Mouse (Mus musculus) liver, postnatal 0 days (tissue): ENCODE measurements at regions not wholly inside any gene's neighbourhood (a gene's known extent, or its start where the extent isn't known, plus 50 kb on each side); places are given as distances from the start of the nearest gene placed in this dataset.

Source experiments
- ATAC-seq: fragments of 200-750 bp; cut with Nextera tagmentation; 2 replicates; pipeline ENCODE4 v1.8.0; 2017; ENCODE audit warnings: mild to moderate bottlenecking, moderate library complexity
- DNase-seq: peaks from one replicate; pipeline ENCODE4 v3.0.0-alpha.2; 2016
- H3K27ac ChIP-seq: fragments of 300-500 bp; sonication (generic); 2 replicates; pipeline ENCODE4 v1.5.1; 2014; ENCODE audit warnings: antibody characterized with exemption, moderate library complexity, mild to moderate bottlenecking, low read depth
- H3K27me3 ChIP-seq: fragments of 300-500 bp; sonication (generic); 2 replicates; pipeline ENCODE4 v1.6.1; 2014; ENCODE audit warnings: low read length, control low read depth, mixed read lengths; ENCODE audit not compliant: insufficient read depth
- H3K36me3 ChIP-seq: fragments of 300-500 bp; sonication (generic); replicated peaks from 2 replicates; pipeline ENCODE4 v1.6.1; 2014; ENCODE audit warnings: mild to moderate bottlenecking, control low read depth, low read length, moderate library complexity, mixed read lengths; ENCODE audit not compliant: insufficient read depth
- H3K4me1 ChIP-seq: fragments of 300-500 bp; sonication (generic); 2 replicates; pipeline ENCODE4 v1.6.1; 2014; ENCODE audit warnings: antibody characterized with exemption, mild to moderate bottlenecking, control low read depth; ENCODE audit not compliant: insufficient read depth
- H3K4me2 ChIP-seq: fragments of 300-500 bp; sonication (generic); 2 replicates; pipeline ENCODE4 v1.6.1; 2014; ENCODE audit warnings: low read depth, mild to moderate bottlenecking, low read length, moderate library complexity, mixed read lengths
- H3K4me3 ChIP-seq: fragments of 300-500 bp; sonication (generic); 2 replicates; pipeline ENCODE4 v1.5.1; 2014; ENCODE audit warnings: low read depth, low read length
- H3K9ac ChIP-seq: fragments of 300-500 bp; sonication (generic); replicated peaks from 2 replicates; pipeline ENCODE4 v1.6.1; 2014; ENCODE audit warnings: mild to moderate bottlenecking, moderate library complexity
- H3K9me3 ChIP-seq: fragments of 300-500 bp; sonication (generic); 2 replicates; pipeline ENCODE4 v1.6.1; 2016; ENCODE audit warnings: mild to moderate bottlenecking, control low read depth, low read length, mixed read lengths
- CTCF ChIP-seq: sonication (generic); IDR thresholded peaks from 2 replicates; pipeline ENCODE4 v1.5.1; 2016; ENCODE audit warnings: antibody characterized with exemption, low read depth
- EP300 ChIP-seq: IDR thresholded peaks from 2 replicates; pipeline ENCODE4 v1.6.1; 2016; ENCODE audit warnings: antibody characterized with exemption, low read depth, mild to moderate bottlenecking
- WGBS: fragments of 180-500 bp; shearing (Covaris S2); extraction: QIAGEN DNeasy Blood & Tissue Kit; methylation state at CpG from one replicate; pipeline ENCODE4 v1.1.7; 2014; ENCODE audit not compliant: insufficient replicate concordance; 5-methylcytosine and 5-hydroxymethylcytosine counted together

DNA sequence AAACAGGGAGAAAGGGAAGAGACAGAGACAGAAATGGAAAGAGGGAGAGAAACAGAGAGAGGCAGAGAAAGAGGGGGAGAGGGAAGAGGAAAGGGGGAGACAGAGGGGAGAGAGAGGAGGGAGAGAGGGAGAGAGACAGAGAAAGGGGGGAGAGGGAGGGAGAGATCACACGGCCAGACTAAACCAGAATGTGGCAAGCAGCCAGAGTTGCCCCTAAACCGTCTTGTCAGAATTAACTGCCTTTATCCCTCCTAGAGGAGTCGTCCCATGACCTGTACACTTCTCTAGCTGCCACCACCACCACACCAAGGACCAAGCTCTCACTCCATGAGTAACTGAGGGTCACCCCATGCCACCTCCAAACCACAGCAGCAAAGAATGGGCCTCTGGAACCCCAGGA lies 123.3 kb downstream of the Mn1 start:
- Histone ChIP-seq H3K4me2 (no peak overlapping the region), H3K9ac (no peak overlapping the region)

GRCm38 (mm10) chr5:111542077-111542476 lies 124.9 kb downstream of the Mn1 start:
- H3K4me3 ChIP-seq = no peak overlapping the region
- no peaks in the 10 kb centered on the region for H3K9me3 ChIP-seq
- whole genome bisulfite sequencing = 73% methylated on average over 3 of the region's 3 CpGs
- H3K4me2 ChIP-seq = no peak overlapping the region
- peak; percentile 63 for ATAC-seq
- H3K27ac ChIP-seq = no peak overlapping the region
- H3K4me1 ChIP-seq = no peaks in the 10 kb centered on the region
- DNase-seq = no peak
- TF ChIP-seq CTCF = no peak
- TF ChIP-seq EP300 = no peak
- H3K36me3 ChIP-seq = no peaks in the 10 kb centered on the region
- H3K27me3 ChIP-seq = no peaks in the 10 kb centered on the region
- H3K9ac ChIP-seq = no peak overlapping the region

More for the DNA sequence above, 123.3 kb downstream of the Mn1 start:
- H3K36me3 ChIP-seq = no peaks in the 10 kb centered on the region
- ATAC-seq (no peak), DNase-seq (no peak)
- 25% methylated on average over 3 of the region's 3 CpGs for WGBS
- no peak for TF ChIP-seq CTCF
- TF ChIP-seq EP300 = no peak
- no peaks in the 10 kb centered on the region for H3K27me3 ChIP-seq
- no peak overlapping the region for H3K4me3 ChIP-seq
- H3K4me1 ChIP-seq = no peaks in the 10 kb centered on the region
- H3K9me3 ChIP-seq = no peaks in the 10 kb centered on the region
- no peak overlapping the region for H3K27ac ChIP-seq

DNA sequence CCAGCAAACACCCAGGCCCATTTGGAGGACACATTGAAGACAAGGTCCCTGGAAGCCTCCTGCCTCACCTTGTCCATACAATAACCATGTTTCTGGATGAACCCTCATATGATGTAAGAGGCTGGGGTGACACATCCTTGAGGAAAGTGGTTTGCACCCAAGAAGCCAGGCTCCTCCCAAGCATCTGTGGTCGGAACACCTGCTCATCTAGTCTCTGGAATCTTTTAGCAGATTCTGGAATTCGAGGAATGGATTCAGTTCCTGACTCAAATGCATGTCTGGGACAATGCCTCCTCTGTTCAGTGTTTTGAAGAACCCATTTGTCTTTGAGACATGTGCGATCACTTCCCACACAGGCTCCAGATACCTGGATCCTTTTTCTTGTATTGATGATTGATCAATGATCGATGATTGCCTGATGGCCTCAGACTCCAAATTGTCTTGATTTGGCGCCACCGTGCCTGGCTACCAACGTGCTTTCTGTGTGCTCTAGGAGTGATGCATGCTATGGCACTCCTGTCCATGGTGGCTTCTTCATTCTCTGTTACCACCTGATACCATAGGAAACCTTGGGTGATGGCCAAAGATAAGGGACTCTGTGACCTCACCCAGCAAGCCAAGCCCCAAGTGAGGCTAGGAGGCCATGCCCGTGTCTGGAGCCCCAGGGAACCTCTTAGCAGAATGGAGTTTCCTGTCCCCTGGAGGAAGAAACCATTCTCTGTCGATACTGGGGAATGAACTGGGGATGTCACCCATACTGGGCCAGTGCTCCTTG lies 126.7 kb downstream of the Mn1 start:
- WGBS = 71% methylated on average over 9 of the region's 9 CpGs
- ATAC-seq = no peak

GRCm38 (mm10) chr5:111553471-111554382 lies 136.6 kb downstream of the Mn1 start:
- Histone ChIP-seq H3K4me1 (no peaks in the 10 kb centered on the region), H3K4me2 (no peak overlapping the region), H3K9me3 (no peaks in the 10 kb centered on the region), H3K27ac (no peak overlapping the region), H3K36me3 (no peaks in the 10 kb centered on the region), H3K4me3 (no peak overlapping the region), H3K9ac (no peak overlapping the region), H3K27me3 (no peaks in the 10 kb centered on the region)
- no peak for ATAC-seq
- no peak for DNase-seq
- WGBS = 31% methylated on average over 16 of the region's 16 CpGs
- no peak for TF ChIP-seq EP300
- TF ChIP-seq CTCF = peak; percentile 22; the same call in 1 of the 2 replicates

More for the DNA sequence above, 126.7 kb downstream of the Mn1 start:
- Histone ChIP-seq H3K27ac (no peak overlapping the region), H3K4me3 (no peak overlapping the region), H3K9me3 (no peaks in the 10 kb centered on the region), H3K27me3 (no peaks in the 10 kb centered on the region), H3K4me1 (no peaks in the 10 kb centered on the region), H3K4me2 (no peak overlapping the region), H3K9ac (no peak overlapping the region), H3K36me3 (no peaks in the 10 kb centered on the region)
- TF ChIP-seq CTCF (no peak), EP300 (no peak)
- DNase-seq = no peak

GRCm38 (mm10) chr5:111554551-111555311 lies 137.6 kb downstream of the Mn1 start:
- TF ChIP-seq EP300 = no peak
- no peak for TF ChIP-seq CTCF
- H3K4me2 ChIP-seq = no peak overlapping the region
- H3K9ac ChIP-seq = no peak overlapping the region
- H3K27ac ChIP-seq = no peak overlapping the region
- WGBS = 40% methylated on average over 24 of the region's 24 CpGs
- H3K4me3 ChIP-seq = no peak overlapping the region
- DNase-seq = no peak
- H3K27me3 ChIP-seq = no peaks in the 10 kb centered on the region
- H3K9me3 ChIP-seq = no peaks in the 10 kb centered on the region
- ATAC-seq = no peak
- H3K4me1 ChIP-seq = no peaks in the 10 kb centered on the region
- H3K36me3 ChIP-seq = no peaks in the 10 kb centered on the region
